In the genomic region with DNA sequence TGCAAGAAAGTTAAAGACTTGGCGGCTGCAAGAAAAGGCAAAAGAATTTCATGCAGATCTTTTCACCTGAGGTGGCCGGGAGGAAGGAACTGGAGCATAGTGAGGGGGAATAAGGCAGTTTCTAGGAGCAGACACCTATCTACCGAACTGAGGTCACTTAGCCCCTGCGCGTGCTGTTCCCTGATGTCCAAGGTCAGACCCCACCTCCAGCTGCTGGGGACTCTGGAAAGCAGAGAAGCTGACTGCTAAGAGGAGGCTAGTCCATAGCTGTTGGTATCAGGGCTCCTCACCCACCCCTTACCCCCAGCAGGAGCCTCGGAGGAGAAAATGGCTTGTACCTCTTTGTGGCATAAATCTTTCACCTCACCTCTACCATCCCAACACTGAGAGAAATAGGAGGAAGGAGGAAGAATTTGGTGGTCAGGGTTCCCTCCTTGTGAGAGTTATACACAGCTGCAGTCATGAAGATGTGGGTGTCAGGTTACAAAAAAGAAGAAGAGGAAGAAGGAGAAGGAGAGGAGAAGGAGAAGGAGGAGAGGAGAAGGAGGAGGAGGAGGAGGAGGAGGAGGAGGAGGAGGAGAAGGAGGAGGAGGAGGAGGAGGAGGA, we compare ENCODE assay signal across 9 mouse cellular contexts. TPM values are rescaled to one million over a fixed set of nuclear protein-coding genes. Genes with fewer than 3 reads are reported as not detected.
DNase-seq lines count a peak whose midpoint lies in the region; ATAC-seq and TF ChIP-seq lines count a peak whose summit lies in the region.
"Had no signal": no experiment of that assay in that cellular context is flagged by ENCODE, and none has a peak within 500 bp of the region (broad histone marks: within the 10 kb centered on the region; RNA-seq: fewer than 3 reads in every experiment).

No protein-coding gene starts in this region.

- no peak for DNase-seq in lung, postnatal 14 days
- no peak for DNase-seq in embryonic facial prominence, embryonic 14.5 days (ENCODE audit: low spot score)
- no peak for DNase-seq in right cerebral cortex, postnatal 10 days (ENCODE audit: low spot score in 2 of 2)
- DNase-seq in urinary bladder, adult 18-20 months (ENCODE audit: low spot score in 2 of 2) = no peak

- no peak for TF ChIP-seq CTCF in intestine, postnatal 0 days (IDR thresholded peaks at IDR 0.05; ENCODE audit: low read depth)

- H3K36me3 ChIP-seq in lung, embryonic 15.5 days = no peaks in the 10 kb centered on the region
- H3K36me3 ChIP-seq in embryonic facial prominence, embryonic 14.5 days (ENCODE audit: control insufficient read depth, insufficient read depth, low read length) = no peaks in the 10 kb centered on the region
- no peaks in the 10 kb centered on the region for H3K36me3 ChIP-seq in intestine, postnatal 0 days (ENCODE audit: control insufficient read depth, insufficient read depth)
- H3K36me3 ChIP-seq in neural tube, embryonic 13.5 days = no peaks in the 10 kb centered on the region

- no peaks in the 10 kb centered on the region for H3K9me3 ChIP-seq in lung, embryonic 15.5 days
- H3K9me3 ChIP-seq in embryonic facial prominence, embryonic 14.5 days (ENCODE audit: control insufficient read depth, low read length) = no peaks in the 10 kb centered on the region
- H3K9me3 ChIP-seq in intestine, postnatal 0 days (ENCODE audit: control insufficient read depth) = no peaks in the 10 kb centered on the region
- no peaks in the 10 kb centered on the region for H3K9me3 ChIP-seq in neural tube, embryonic 13.5 days

- H3K4me1 ChIP-seq in lung, embryonic 15.5 days = peaks cover 20% of the 10 kb centered on the region; the same call in 1 of the 2 replicates
- H3K4me1 ChIP-seq in embryonic facial prominence, embryonic 14.5 days (ENCODE audit: control insufficient read depth, insufficient read depth, low read length) = peaks cover 6% of the 10 kb centered on the region; the same call in 1 of the 2 replicates
- H3K4me1 ChIP-seq in intestine, postnatal 0 days (replicated peaks; ENCODE audit: control insufficient read depth, insufficient read depth, low read length) = peaks cover 9% of the 10 kb centered on the region; the same call in 1 of the 2 replicates
- peaks cover 10% of the 10 kb centered on the region for H3K4me1 ChIP-seq in neural tube, embryonic 13.5 days (replicated peaks)

- peak overlapping the region; percentile 90 for H3K27ac ChIP-seq in lung, embryonic 15.5 days
- H3K27ac ChIP-seq in embryonic facial prominence, embryonic 14.5 days (replicated peaks; ENCODE audit: low read depth, low read length) = peak overlapping the region; percentile 9
- peak overlapping the region; percentile 77; the same call in 1 of the 2 replicates for H3K27ac ChIP-seq in intestine, postnatal 0 days (ENCODE audit: low read depth, low read length)
- H3K27ac ChIP-seq in neural tube, embryonic 13.5 days (replicated peaks) = no peak overlapping the region

- H3K4me2 ChIP-seq in lung, embryonic 15.5 days = peak overlapping the region; percentile 79
- peak overlapping the region; percentile 75 for H3K4me2 ChIP-seq in embryonic facial prominence, embryonic 14.5 days (ENCODE audit: low read depth, low read length)
- H3K4me2 ChIP-seq in intestine, postnatal 0 days (replicated peaks; ENCODE audit: low read depth) = peak overlapping the region; percentile 75
- H3K4me2 ChIP-seq in neural tube, embryonic 13.5 days = peak overlapping the region; percentile 83

- 2% methylated on average over 6 of the region's 6 CpGs for WGBS in lung, embryonic 15.5 days
- WGBS in embryonic facial prominence, embryonic 14.5 days = 0% methylated on average over 6 of the region's 6 CpGs
- 2% methylated on average over 6 of the region's 6 CpGs for WGBS in intestine, postnatal 0 days
- WGBS in neural tube, embryonic 13.5 days = 0% methylated on average over 6 of the region's 6 CpGs

- H3K4me3 ChIP-seq in lung, embryonic 15.5 days = peak overlapping the region; percentile 44
- peak overlapping the region; percentile 43 for H3K4me3 ChIP-seq in embryonic facial prominence, embryonic 14.5 days (ENCODE audit: low read depth, low read length)
- peak overlapping the region; percentile 31 for H3K4me3 ChIP-seq in intestine, postnatal 0 days (ENCODE audit: low read depth, low read length)
- H3K4me3 ChIP-seq in neural tube, embryonic 13.5 days = peak overlapping the region; percentile 45

- H3K9ac ChIP-seq in lung, embryonic 15.5 days = no peak overlapping the region
- no peak overlapping the region for H3K9ac ChIP-seq in embryonic facial prominence, embryonic 14.5 days (ENCODE audit: low read depth, low read length)
- H3K9ac ChIP-seq in intestine, postnatal 0 days (ENCODE audit: low read depth, low read length) = peak overlapping the region; percentile 41; the same call in 1 of the 2 replicates
- H3K9ac ChIP-seq in neural tube, embryonic 13.5 days = peak overlapping the region; percentile 65; the same call in 1 of the 2 replicates

- no peaks in the 10 kb centered on the region for H3K27me3 ChIP-seq in lung, embryonic 15.5 days
- H3K27me3 ChIP-seq in embryonic facial prominence, embryonic 14.5 days (replicated peaks; ENCODE audit: control insufficient read depth, insufficient read depth, low read length) = no peaks in the 10 kb centered on the region
- no peaks in the 10 kb centered on the region for H3K27me3 ChIP-seq in intestine, postnatal 0 days (replicated peaks; ENCODE audit: control insufficient read depth, insufficient read depth, low read length)
- peaks cover 15% of the 10 kb centered on the region for H3K27me3 ChIP-seq in neural tube, embryonic 13.5 days

- no peak for ATAC-seq in lung, embryonic 15.5 days (ENCODE audit: borderline replicate concordance, extremely low read depth, low FRiP score, low TSS enrichment)
- ATAC-seq in embryonic facial prominence, embryonic 14.5 days (ENCODE audit: low read depth) = peak; percentile 2; the same call in 1 of the 2 replicates
- ATAC-seq in intestine, postnatal 0 days = 0 out of 2 replicates have a peak, but pooled peaks have one; percentile 5
- ATAC-seq in neural tube, embryonic 13.5 days (ENCODE audit: low read depth) = 0 out of 2 replicates have a peak, but pooled peaks have one; percentile 20
- no peak for ATAC-seq in megakaryocyte-erythroid progenitor cell, adult 5-6 weeks (replicated peaks; ENCODE audit: low FRiP score, low TSS enrichment, poor library complexity, severe bottlenecking)

RNA-seq across cellular contexts. Expression of a gene that starts 31.3 kb away (rescaled TPM):
- polyA plus RNA-seq in lung, embryonic 15.5 days (2015; fragmentation: Nextera tagmentation; extraction: Ambion mirVana) = 38.5 and 41.8 TPM in 2 replicates
- 38.8 and 40.2 TPM in 2 replicates for polyA plus RNA-seq in embryonic facial prominence, embryonic 14.5 days (2014; fragmentation: Nextera tagmentation; extraction: Ambion mirVana)
- 36.2 and 36.3 TPM in 2 replicates for polyA plus RNA-seq in intestine, postnatal 0 days (2015; fragmentation: Nextera tagmentation; extraction: Ambion mirVana)
- polyA plus RNA-seq in neural tube, embryonic 13.5 days (2015; fragmentation: Nextera tagmentation; extraction: Ambion mirVana) = 37.5 and 55.4 TPM in 2 replicates
- 56.9 and 60.9 TPM in 2 replicates for total RNA-seq in megakaryocyte-erythroid progenitor cell, adult 5-6 weeks (2014; fragmentation: Nextera tagmentation)
- 34.7 and 45.6 TPM in 2 replicates for total RNA-seq in megakaryocyte-erythroid progenitor cell, adult 5-6 weeks (2017)

RNA-seq across cellular contexts. Expression of a gene that starts 50.1 kb away (rescaled TPM):
- 4.1 TPM in 1 of 2 replicates, not detected in the other for polyA plus RNA-seq in lung, embryonic 15.5 days (2015; fragmentation: Nextera tagmentation; extraction: Ambion mirVana)
- 6.4 TPM in 1 of 2 replicates, not detected in the other for polyA plus RNA-seq in embryonic facial prominence, embryonic 14.5 days (2014; fragmentation: Nextera tagmentation; extraction: Ambion mirVana)
- not detected in 2 replicates for polyA plus RNA-seq in intestine, postnatal 0 days (2015; fragmentation: Nextera tagmentation; extraction: Ambion mirVana)
- not detected in 2 replicates for polyA plus RNA-seq in neural tube, embryonic 13.5 days (2015; fragmentation: Nextera tagmentation; extraction: Ambion mirVana)
- not detected in 2 replicates for total RNA-seq in megakaryocyte-erythroid progenitor cell, adult 5-6 weeks (2014; fragmentation: Nextera tagmentation)
- not detected in 2 replicates for total RNA-seq in megakaryocyte-erythroid progenitor cell, adult 5-6 weeks (2017)
- polyA plus RNA-seq: large intestine, adult 2 months had no signal

Comparison
In these comparisons a context has a peak if more than half of its experiments do, and no peak if none do; other contexts are left out.
1. ATAC-seq: peak in embryonic facial prominence, embryonic 14.5 days (single experiment), intestine, postnatal 0 days (single experiment) and neural tube, embryonic 13.5 days (single experiment); none in lung, embryonic 15.5 days (single experiment) and megakaryocyte-erythroid progenitor cell, adult 5-6 weeks (single experiment).
2. H3K9ac ChIP-seq: peak in intestine, postnatal 0 days (single experiment) and neural tube, embryonic 13.5 days (single experiment); none in lung, embryonic 15.5 days (single experiment) and embryonic facial prominence, embryonic 14.5 days (single experiment).
3. Peak in every context shown above with its lines, with median percentiles within 50 percentile points of each other: H3K4me2 ChIP-seq and H3K4me3 ChIP-seq.